Mouse (Mus musculus) cerebellum, adult 2 months (tissue): Measurements from ENCODE around the gene BC053393.

Experiments used
- CTCF ChIP-seq: fragments of 200-500 bp; IDR thresholded peaks from 2 replicates; pipeline ENCODE4 v1.5.1; 2011; ENCODE audit warnings: low read depth, mild to moderate bottlenecking, control low read depth, low read length, moderate library complexity, borderline replicate concordance; ENCODE audit not compliant: insufficient read depth
- POLR2A ChIP-seq: fragments of 200-500 bp; IDR thresholded peaks from 2 replicates; pipeline ENCODE4 v1.6.1; 2011; ENCODE audit warnings: low read length, control low read depth, borderline replicate concordance; ENCODE audit not compliant: insufficient read depth

- TF ChIP-seq CTCF (no peak), POLR2A (no peak)
These were observed 34.4 kb upstream of the BC053393 start for GRCm38 (mm10) chr11:46536978-46537377.
